In genomic region chr11:95251295-95251694, GRCm38 (mm10) we compare ENCODE assay signal across 9 mouse cellular contexts. TPM values are rescaled to one million over a fixed set of nuclear protein-coding genes. Genes with fewer than 3 reads are reported as not detected.
DNase-seq lines count a peak whose midpoint lies in the region; ATAC-seq lines count a peak whose summit lies in the region.
"Had no signal": no experiment of that assay in that cellular context is flagged by ENCODE, and none has a peak within 500 bp of the region (broad histone marks: within the 10 kb centered on the region; RNA-seq: fewer than 3 reads in every experiment).

No protein-coding gene starts in this region.

- no peaks in the 10 kb centered on the region for H3K36me3 ChIP-seq in forebrain, embryonic 10.5 days (replicated peaks)
- H3K36me3 ChIP-seq in forebrain, embryonic 16.5 days (ENCODE audit: control insufficient read depth, insufficient read depth), result no peaks in the 10 kb centered on the region
- H3K36me3 ChIP-seq: lung, embryonic 15.5 days had no signal

- H3K9ac ChIP-seq in forebrain, embryonic 16.5 days (replicated peaks; ENCODE audit: low read depth, low read length), result no peak overlapping the region
- H3K9ac ChIP-seq: lung, embryonic 15.5 days had no signal

- WGBS in forebrain, embryonic 10.5 days, result 5% methylated on average over 11 of the region's 11 CpGs
- 5% methylated on average over 11 of the region's 11 CpGs for WGBS in forebrain, embryonic 16.5 days

- peaks cover 6% of the 10 kb centered on the region; the same call in 1 of the 2 replicates for H3K9me3 ChIP-seq in forebrain, embryonic 10.5 days
- H3K9me3 ChIP-seq in forebrain, embryonic 16.5 days (ENCODE audit: control insufficient read depth, low read length), result no peaks in the 10 kb centered on the region
- H3K9me3 ChIP-seq: lung, embryonic 15.5 days had no signal

- no peak overlapping the region for H3K27ac ChIP-seq in forebrain, embryonic 10.5 days
- no peak overlapping the region for H3K27ac ChIP-seq in forebrain, embryonic 16.5 days (ENCODE audit: low read length)
- H3K27ac ChIP-seq: lung, embryonic 15.5 days had no signal

- no peak for ATAC-seq in forebrain, embryonic 16.5 days
- peak; percentile 87 for ATAC-seq in megakaryocyte progenitor cell, adult 5-6 weeks (replicated peaks; ENCODE audit: poor library complexity)

- DNase-seq in forebrain, embryonic 10.5 days (ENCODE audit: extremely low spot score, low spot score), result peak; percentile 82
- peak; percentile 32 for DNase-seq in adrenal gland, adult 8-10 months
- DNase-seq in embryo, embryonic 9.5 days (ENCODE audit: extremely low spot score), result peak; percentile 82
- DNase-seq in heart, postnatal 36 days, result peak; percentile 79 to 84
- DNase-seq in layer of hippocampus, postnatal 36 days, result peak; percentile 69 to 70
- DNase-seq in spleen, adult 12 weeks (ENCODE audit: low spot score), result peak; percentile 36

- H3K4me2 ChIP-seq in forebrain, embryonic 16.5 days (ENCODE audit: low read length), result no peak overlapping the region
- H3K4me2 ChIP-seq: lung, embryonic 15.5 days had no signal

- intact Hi-C loops in heart, postnatal 36 days (cut with DNase I), result loop anchor here (1.0 to 5.0 kb wide), 2 partner anchors 134 to 204 kb away; no protein-coding TSS in a partner anchor

- H3K4me3 ChIP-seq in forebrain, embryonic 10.5 days, result no peak overlapping the region
- H3K4me3 ChIP-seq in forebrain, embryonic 16.5 days (replicated peaks; ENCODE audit: low read length), result no peak overlapping the region
- H3K4me3 ChIP-seq: lung, embryonic 15.5 days had no signal

- peaks cover 20% of the 10 kb centered on the region for H3K4me1 ChIP-seq in forebrain, embryonic 10.5 days
- H3K4me1 ChIP-seq in forebrain, embryonic 16.5 days (replicated peaks; ENCODE audit: control insufficient read depth, insufficient read depth, low read length), result peaks cover 4% of the 10 kb centered on the region; the same call in 1 of the 2 replicates

- peaks cover 30% of the 10 kb centered on the region for H3K27me3 ChIP-seq in forebrain, embryonic 10.5 days (ENCODE audit: poor library complexity, severe bottlenecking)
- no peaks in the 10 kb centered on the region for H3K27me3 ChIP-seq in forebrain, embryonic 16.5 days (replicated peaks; ENCODE audit: control insufficient read depth, insufficient read depth, low read length)
- H3K27me3 ChIP-seq: lung, embryonic 15.5 days had no signal

RNA-seq across cellular contexts. Expression of gene Tac4, which starts 10.0 kb away (rescaled TPM):
- not detected in 2 replicates for polyA plus RNA-seq in forebrain, embryonic 10.5 days (2016; fragmentation: Nextera tagmentation; extraction: Ambion mirVana)
- 0.20 and 0.23 TPM in 2 replicates for polyA plus RNA-seq in forebrain, embryonic 16.5 days (2015; fragmentation: Nextera tagmentation; extraction: Ambion mirVana)
- total RNA-seq in adrenal gland, adult 8-10 months (2022), result not detected
- total RNA-seq in heart, postnatal 36 days (2021), result not detected
- total RNA-seq in layer of hippocampus, postnatal 36 days (2021), result not detected
- not detected in 2 replicates for total RNA-seq in megakaryocyte progenitor cell, adult 5-6 weeks (2015)
- not detected in 2 replicates for total RNA-seq in megakaryocyte progenitor cell, adult 5-6 weeks (2017)
- polyA plus RNA-seq: lung, embryonic 15.5 days had no signal

RNA-seq across cellular contexts. Expression of gene Kat7, which starts 58.8 kb away (rescaled TPM):
- polyA plus RNA-seq in forebrain, embryonic 10.5 days (2016; fragmentation: Nextera tagmentation; extraction: Ambion mirVana), result 93.2 and 93.7 TPM in 2 replicates
- polyA plus RNA-seq in forebrain, embryonic 16.5 days (2015; fragmentation: Nextera tagmentation; extraction: Ambion mirVana), result 73.6 and 87.9 TPM in 2 replicates
- 10 to 100 TPM; 50.4 to 86.8 (median 73.7) TPM for total RNA-seq in adrenal gland, adult 8-10 months (2022)
- 10 to 100 TPM; 27.5 to 32.3 TPM for total RNA-seq in heart, postnatal 36 days (2021)
- 10 to 100 TPM; 72.0 to 74.0 TPM for total RNA-seq in layer of hippocampus, postnatal 36 days (2021)
- 99.1 and 111 TPM in 2 replicates for total RNA-seq in megakaryocyte progenitor cell, adult 5-6 weeks (2015)
- total RNA-seq in megakaryocyte progenitor cell, adult 5-6 weeks (2017), result 70.8 and 73.3 TPM in 2 replicates

Comparison
In these comparisons a context has a peak if more than half of its experiments do, and no peak if none do; other contexts are left out.
1. DNase-seq: peak in every context shown above with its lines; median percentile 82 in forebrain, embryonic 10.5 days; 82 in embryo, embryonic 9.5 days; 82 in heart, postnatal 36 days; 70 in layer of hippocampus, postnatal 36 days; 36 in spleen, adult 12 weeks; 32 in adrenal gland, adult 8-10 months.